Mouse (Mus musculus) kidney, adult 2 months (tissue): Measurements from ENCODE around the gene Mri1.

Experiments used
- CTCF ChIP-seq: fragments of 200-500 bp; conservative IDR thresholded peaks from 2 replicates; pipeline ENCODE4 v1.5.1; 2011; ENCODE audit warnings: low read depth, mild to moderate bottlenecking, control low read depth, low read length, moderate library complexity, mixed read lengths; ENCODE audit not compliant: insufficient read depth, insufficient read length
- POLR2A ChIP-seq: fragments of 200-500 bp; IDR thresholded peaks from one replicate; pipeline ENCODE4 v1.6.1; 2011; ENCODE audit warnings: low read depth, low read length, control low read depth

DNA sequence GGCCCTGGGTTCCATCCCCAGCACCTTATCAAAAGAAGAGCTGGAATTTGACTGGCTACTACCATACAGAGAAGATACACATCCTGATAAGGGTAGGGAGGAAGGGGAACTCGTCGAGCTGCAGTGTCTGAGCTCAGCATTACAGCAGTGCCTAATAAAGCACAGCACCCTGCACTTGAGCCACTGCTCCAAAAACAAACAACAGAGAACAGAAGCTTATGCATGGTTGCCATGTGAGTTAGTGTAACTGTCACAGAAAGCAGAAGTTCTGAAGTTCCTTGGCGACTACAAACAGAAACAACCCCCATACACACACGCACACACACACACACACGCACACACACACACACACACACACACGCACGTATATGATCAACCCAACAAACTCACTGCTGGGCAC lies 37.0 kb downstream of the Mri1 start:
- no peak for TF ChIP-seq CTCF
- TF ChIP-seq POLR2A, result no peak
